Comparison of ENCODE assay signal across 29 mouse cellular contexts in the genomic region with DNA sequence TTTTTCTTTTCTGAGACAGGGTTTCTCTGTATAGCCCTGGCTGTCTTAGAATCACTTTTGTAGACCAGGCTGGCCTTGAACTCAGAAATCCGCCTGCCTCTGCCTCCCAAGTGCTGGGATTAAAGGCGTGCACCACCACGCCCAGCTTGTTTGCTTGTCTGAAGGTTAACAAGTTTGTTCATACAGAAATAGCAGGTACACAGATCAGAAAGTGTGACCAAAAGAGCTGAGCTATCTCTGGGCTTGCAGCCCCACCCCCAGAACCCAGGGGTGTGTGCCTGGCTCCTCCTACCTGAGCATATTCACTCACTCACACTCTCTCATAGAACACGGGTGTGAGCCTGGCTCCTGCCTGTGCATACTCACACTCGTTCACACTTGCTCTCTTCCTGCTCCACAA.
"Had no signal": no experiment of that assay in that cellular context is flagged by ENCODE, and none has a peak within 500 bp of the region (broad histone marks: within the 10 kb centered on the region; RNA-seq: fewer than 3 reads in every experiment).

No protein-coding gene starts in this region.

- DNase-seq: left cerebral cortex, postnatal 4 days; liver; liver, embryonic 13.5 days; liver, postnatal 0 days; lung, adult 18-20 months; lung, adult 2 months; lung, embryonic 14.5 days; lung, postnatal 14 days; lung, postnatal 36 days; lung, postnatal 4 days; midbrain, embryonic 14.5 days had no signal

- H3K27ac ChIP-seq: limb, embryonic 10.5 days; limb, embryonic 12.5 days; limb, embryonic 13.5 days; limb, embryonic 15.5 days; liver, embryonic 13.5 days; liver, embryonic 14.5 days; liver, embryonic 15.5 days; lung, embryonic 15.5 days; macrophage; midbrain, embryonic 10.5 days; midbrain, embryonic 12.5 days; midbrain, embryonic 13.5 days; midbrain, embryonic 15.5 days; neural tube, embryonic 12.5 days had no signal

- H3K4me1 ChIP-seq: midbrain, embryonic 15.5 days; neural tube, embryonic 12.5 days had no signal

- H3K9ac ChIP-seq: limb, embryonic 12.5 days; limb, embryonic 13.5 days; limb, embryonic 15.5 days; liver, embryonic 12.5 days; liver, embryonic 13.5 days; liver, embryonic 14.5 days; liver, embryonic 15.5 days; liver, postnatal 0 days; lung, embryonic 14.5 days; lung, embryonic 15.5 days; midbrain, embryonic 12.5 days; midbrain, embryonic 13.5 days; midbrain, embryonic 15.5 days; neural tube, embryonic 12.5 days had no signal

- H3K4me3 ChIP-seq: limb, embryonic 10.5 days; limb, embryonic 12.5 days; limb, embryonic 13.5 days; limb, embryonic 15.5 days; liver, embryonic 12.5 days; liver, embryonic 13.5 days; liver, embryonic 15.5 days; lung, embryonic 15.5 days; megakaryocyte, embryonic 14.5 days; midbrain, embryonic 10.5 days; midbrain, embryonic 12.5 days; midbrain, embryonic 13.5 days; midbrain, embryonic 15.5 days; myocyte; neural tube, embryonic 12.5 days had no signal

- H3K36me3 ChIP-seq: limb, embryonic 15.5 days; liver, embryonic 12.5 days; liver, embryonic 15.5 days; lung, embryonic 15.5 days; midbrain, embryonic 10.5 days; midbrain, embryonic 12.5 days; midbrain, embryonic 13.5 days; midbrain, embryonic 15.5 days; neural tube, embryonic 12.5 days had no signal

- ATAC-seq: liver, embryonic 12.5 days; liver, postnatal 0 days; lung, postnatal 0 days; midbrain, embryonic 13.5 days; midbrain, embryonic 15.5 days; midbrain, embryonic 16.5 days had no signal

- H3K9me3 ChIP-seq: limb, embryonic 10.5 days; limb, embryonic 12.5 days; limb, embryonic 13.5 days; limb, embryonic 15.5 days; liver, embryonic 12.5 days; liver, embryonic 13.5 days; liver, embryonic 15.5 days; lung, embryonic 15.5 days; megakaryocyte, embryonic 14.5 days; midbrain, embryonic 10.5 days; midbrain, embryonic 12.5 days; midbrain, embryonic 13.5 days; midbrain, embryonic 15.5 days; neural tube, embryonic 12.5 days had no signal
